Mouse (Mus musculus): ENCODE measurements at regions not wholly inside any gene's neighbourhood (a gene's known extent, or its start where the extent isn't known, plus 50 kb on each side); places are given as distances from the start of the nearest gene placed in this dataset.

GRCm38 (mm10) chr6:60217840-60218239 lies 611.8 kb downstream of the Snca start:
- no peak for ATAC-seq (ENCODE audit: insufficient read depth)

GRCm38 (mm10) chr6:60201548-60201947 lies 628.1 kb downstream of the Snca start:
- 60% methylated on average over 10 of the region's 10 CpGs for WGBS (ENCODE audit: insufficient replicate concordance)
- H3K4me1 ChIP-seq (replicated peaks; ENCODE audit: control insufficient read depth in 2 of 2, insufficient read depth in 2 of 2, low read length in 1 of 2): no peaks in the 10 kb centered on the region
- no peak overlapping the region for H3K27ac ChIP-seq
- no peak overlapping the region for H3K4me3 ChIP-seq (ENCODE audit: insufficient read depth in 1 of 2, low read depth in 2 of 2, low read length in 2 of 2)
- H3K36me3 ChIP-seq (replicated peaks; ENCODE audit: control insufficient read depth, insufficient read depth, low read depth): no peaks in the 10 kb centered on the region
- no peaks in the 10 kb centered on the region for H3K9me3 ChIP-seq (ENCODE audit: control insufficient read depth, low read length)
- no peak overlapping the region for H3K4me2 ChIP-seq (ENCODE audit: low read depth)
- no peaks in the 10 kb centered on the region for H3K27me3 ChIP-seq (ENCODE audit: control insufficient read depth, insufficient read depth, low read length)
- peak in 1 of 3 experiments; percentile 3 for DNase-seq (ENCODE audit: low read depth in 3 of 3, low spot score in 3 of 3)
- TF ChIP-seq CTCF (IDR thresholded peaks at IDR 0.05; ENCODE audit: low read depth) (peak; percentile 63), EP300 (IDR thresholded peaks at IDR 0.05; ENCODE audit: low read depth) (no peak)
- no peak overlapping the region for H3K9ac ChIP-seq (replicated peaks)
- no peak for ATAC-seq (ENCODE audit: insufficient read depth)

More at GRCm38 (mm10) chr6:60217840-60218239, 611.8 kb downstream of the Snca start:
- Histone ChIP-seq H3K36me3 (replicated peaks; ENCODE audit: control insufficient read depth, insufficient read depth, low read depth) (no peaks in the 10 kb centered on the region), H3K9ac (replicated peaks) (no peak overlapping the region), H3K27me3 (ENCODE audit: control insufficient read depth, insufficient read depth, low read length) (no peaks in the 10 kb centered on the region), H3K4me1 (replicated peaks; ENCODE audit: control insufficient read depth in 2 of 2, insufficient read depth in 2 of 2, low read length in 1 of 2) (no peaks in the 10 kb centered on the region), H3K27ac (no peak overlapping the region), H3K4me3 (ENCODE audit: insufficient read depth in 1 of 2, low read depth in 2 of 2, low read length in 2 of 2) (no peak overlapping the region), H3K4me2 (ENCODE audit: low read depth) (no peak overlapping the region), H3K9me3 (ENCODE audit: control insufficient read depth, low read length) (no peaks in the 10 kb centered on the region)
- no peak for DNase-seq (ENCODE audit: low read depth in 3 of 3, low spot score in 3 of 3)
- no peak for TF ChIP-seq CTCF (IDR thresholded peaks at IDR 0.05; ENCODE audit: low read depth)
- TF ChIP-seq EP300 (IDR thresholded peaks at IDR 0.05; ENCODE audit: low read depth): no peak
